Mouse (Mus musculus) heart, adult 18-20 months (tissue): ENCODE data around the gene Als2. TPM values are rescaled to one million over a fixed set of nuclear protein-coding genes. Genes with fewer than 3 reads are reported as not detected.

Source experiments
- DNase-seq, 2 experiments: peaks; one replicate each; pipeline ENCODE4 v3.0.0; 2021 to 2022; ENCODE audit warnings: mixed read lengths in 1 of 2
- total RNA-seq, 2 experiments: library from RNA; stranded (reverse); gene quantifications; 2 replicates each; pipeline ENCODE4 v1.2.3; 2021

Als2 gene
- total RNA-seq, 2 experiments from 2014 or later, result 9.4 to 9.9 TPM

- DNase-seq, result no peak
These were observed 70.7 kb downstream of the Als2 start for GRCm38 (mm10) chr1:59166232-59166905.

GRCm38 (mm10) chr1:59163918-59164317 is 73.1 kb downstream of the Als2 start:
- no peak for DNase-seq

GRCm38 (mm10) chr1:59163030-59163461 is 74.0 kb downstream of the Als2 start, which contains the start of gene Mpp4:
Gene Mpp4, minus strand, starts transcription at chr1:59163389.
- DNase-seq, result no peak

GRCm38 (mm10) chr1:59162309-59163024 is 74.6 kb downstream of the Als2 start:
- no peak for DNase-seq

- DNase-seq, result no peak
These were observed 75.6 kb downstream of the Als2 start for GRCm38 (mm10) chr1:59161396-59161795.

GRCm38 (mm10) chr1:59160871-59161270 is 76.2 kb downstream of the Als2 start:
- no peak for DNase-seq

GRCm38 (mm10) chr1:59159136-59159535 is 77.9 kb downstream of the Als2 start:
- DNase-seq, result no peak

- no peak for DNase-seq
These were observed 78.5 kb downstream of the Als2 start for GRCm38 (mm10) chr1:59158498-59158897.

- no peak for DNase-seq
These were observed 79.2 kb downstream of the Als2 start for GRCm38 (mm10) chr1:59157846-59158245.

- DNase-seq, result no peak
These were observed 84.7 kb downstream of the Als2 start for GRCm38 (mm10) chr1:59152346-59152745.

- no peak for DNase-seq
These were observed 86.5 kb downstream of the Als2 start for GRCm38 (mm10) chr1:59150542-59150941.

- peak; percentile 11 to 20 for DNase-seq
These were observed 92.5 kb downstream of the Als2 start for GRCm38 (mm10) chr1:59144543-59144942.

- peak; percentile 40 to 81 for DNase-seq
These were observed 94.2 kb downstream of the Als2 start for GRCm38 (mm10) chr1:59142809-59143208.

- DNase-seq, result peak; percentile 24 to 31
These were observed 102.6 kb downstream of the Als2 start for GRCm38 (mm10) chr1:59134419-59134818.

GRCm38 (mm10) chr1:59128879-59129278 is 108.2 kb downstream of the Als2 start:
- no peak for DNase-seq

- DNase-seq, result no peak
These were observed 111.5 kb downstream of the Als2 start for GRCm38 (mm10) chr1:59125558-59125957.

- peak; percentile 93 to 95 for DNase-seq
These were observed 117.1 kb downstream of the Als2 start, which contains the start of gene Tmem237 for GRCm38 (mm10) chr1:59119720-59120457. Gene Tmem237, minus strand, starts transcription at chr1:59120408.

Other genes starting within 250 kb of the Als2 start
- not detected for gene C2cd6, start 142.3 kb downstream of the Als2 start, total RNA-seq
- 1 to 10 TPM; 3.6 to 4.6 TPM for gene Tmem237, start 116.8 kb downstream of the Als2 start, total RNA-seq
- gene Mpp4, start 73.8 kb downstream of the Als2 start, total RNA-seq, result under 1 TPM; 0.10 to 0.15 TPM
- gene Cdk15, start 19.7 kb upstream of the Als2 start, total RNA-seq, result not detected
- gene Fzd7, start 245.2 kb upstream of the Als2 start, total RNA-seq, result 1 to 10 TPM; 5.3 to 6.2 TPM